Mouse (Mus musculus) hindbrain, embryonic 11.5 days (tissue): ENCODE data around the gene Ddit4. TPM values are rescaled to one million over a fixed set of nuclear protein-coding genes. Genes with fewer than 3 reads are reported as not detected.
"Not testable (repeated sequence)": the region's sequence is repeated elsewhere in the genome, so short reads cannot be mapped to it uniquely, and the experiment has no call there.

Experiments
- ATAC-seq: fragments of 200-750 bp; cut with Nextera tagmentation; 2 replicates; pipeline ENCODE4 v1.8.0; 2017; ENCODE audit warnings: mild to moderate bottlenecking, moderate TSS enrichment, moderate library complexity; ENCODE audit not compliant: low FRiP score
- DNase-seq: peaks from one replicate; pipeline ENCODE4 v3.0.0-alpha.2; 2015; ENCODE audit warnings: low spot score
- H3K27ac ChIP-seq: fragments of 300-500 bp; sonication (generic); 2 replicates; pipeline ENCODE4 v1.5.1; 2014; ENCODE audit warnings: mild to moderate bottlenecking, low read depth, low read length
- H3K27me3 ChIP-seq: fragments of 300-500 bp; sonication (generic); 2 replicates; pipeline ENCODE4 v1.6.1; 2014; ENCODE audit warnings: mild to moderate bottlenecking, low read length, moderate library complexity, mixed read lengths; ENCODE audit not compliant: control insufficient read depth, insufficient read depth
- H3K36me3 ChIP-seq: fragments of 300-500 bp; sonication (generic); 2 replicates; pipeline ENCODE4 v1.6.1; 2014; ENCODE audit warnings: mild to moderate bottlenecking, low read length, moderate library complexity, mixed read lengths; ENCODE audit not compliant: control insufficient read depth, insufficient read depth
- H3K4me1 ChIP-seq: fragments of 300-500 bp; sonication (generic); replicated peaks from 2 replicates; pipeline ENCODE4 v1.6.1; 2014; ENCODE audit warnings: low read length, mixed read lengths; ENCODE audit not compliant: control insufficient read depth, insufficient read depth
- H3K4me2 ChIP-seq: fragments of 300-500 bp; sonication (generic); replicated peaks from 2 replicates; pipeline ENCODE4 v1.6.1; 2014; ENCODE audit warnings: mild to moderate bottlenecking, low read depth, low read length
- H3K4me3 ChIP-seq: fragments of 300-500 bp; sonication (generic); 2 replicates; pipeline ENCODE4 v1.5.1; 2014; ENCODE audit warnings: low read depth, low read length
- H3K9ac ChIP-seq: fragments of 300-500 bp; sonication (generic); 2 replicates; pipeline ENCODE4 v1.6.1; 2014; ENCODE audit warnings: low read depth, low read length
- H3K9me3 ChIP-seq: fragments of 300-500 bp; sonication (generic); 2 replicates; pipeline ENCODE4 v1.6.1; 2016; ENCODE audit warnings: low read length; ENCODE audit not compliant: control insufficient read depth
- WGBS: fragments of 180-500 bp; shearing (Covaris S2); extraction: QIAGEN DNeasy Blood & Tissue Kit; methylation state at CpG from one replicate; pipeline ENCODE4 v1.1.7; 2014; 5-methylcytosine and 5-hydroxymethylcytosine counted together
- polyA plus RNA-seq: library from polyadenylated mRNA; unstranded; fragments of >200 nt; fragmentation: Nextera tagmentation; extraction: Ambion mirVana; gene quantifications from 2 replicates; pipeline ENCODE4 v1.2.1, GENCODE M21; 2014

Ddit4 gene
- polyA plus RNA-seq = 4.6 and 5.5 TPM in 2 replicates

DNA sequence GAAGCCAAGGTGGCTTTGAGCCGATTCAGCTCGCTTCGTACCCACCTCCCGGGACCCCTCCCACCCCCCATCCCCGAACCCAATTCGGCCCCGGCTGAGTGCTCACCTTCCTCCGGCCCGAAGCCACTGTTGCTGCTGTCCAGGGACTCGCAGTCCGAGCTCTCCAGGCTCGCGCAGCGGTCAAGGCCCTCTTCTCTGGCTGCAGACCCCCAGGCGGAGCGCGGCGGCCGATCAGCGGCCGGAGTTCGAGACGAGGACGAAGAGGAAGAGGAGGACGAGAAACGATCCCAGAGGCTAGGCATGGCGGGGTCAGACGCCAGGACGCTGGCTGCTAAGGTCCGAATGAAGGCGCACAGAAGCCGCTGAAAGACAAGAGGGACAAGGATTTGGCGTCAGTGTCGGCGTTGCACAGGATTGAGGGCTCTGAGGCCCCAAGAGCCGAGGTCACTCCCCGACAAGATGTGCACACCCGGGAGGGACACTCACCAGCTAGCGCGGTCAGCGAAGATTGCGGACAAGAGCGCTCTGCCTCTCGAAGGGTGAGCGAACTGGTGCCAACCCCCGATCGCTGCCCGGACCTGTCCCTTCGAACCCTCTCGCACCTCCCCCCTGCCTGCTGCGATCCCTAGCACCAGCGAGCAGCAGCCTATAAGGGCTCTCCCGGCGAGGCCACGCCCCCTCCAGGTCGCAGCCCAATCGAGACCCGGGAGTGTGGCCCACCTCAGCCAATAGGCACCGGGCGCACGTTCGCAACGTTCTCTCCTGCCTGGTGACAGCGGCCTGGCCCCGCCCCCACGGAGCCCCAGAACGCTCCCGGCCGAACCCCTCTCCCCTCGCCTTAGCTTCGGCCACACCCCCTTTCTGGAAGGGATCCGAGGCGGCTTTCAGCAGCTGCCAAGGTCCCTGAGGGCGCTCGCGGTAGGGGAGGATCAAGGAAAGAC lies at the start of gene Ddit4:
Gene Ddit4, minus strand, starts transcription at position 624 of the 941 bp plus-strand sequence.
- no peaks in the 10 kb centered on the region for H3K36me3 ChIP-seq
- peak; percentile 99 for DNase-seq
- ATAC-seq = peak; percentile 96
- peak within 1 kb of the TSS; percentile 95 for H3K27ac ChIP-seq
- under 1% methylated on average over 71 of the region's 76 CpGs for WGBS
- no peaks in the 10 kb centered on the region for H3K27me3 ChIP-seq
- peak within 1 kb of the TSS; percentile 86 for H3K4me2 ChIP-seq
- H3K9me3 ChIP-seq = no peaks in the 10 kb centered on the region
- peak within 1 kb of the TSS; percentile 84 for H3K9ac ChIP-seq
- peak within 1 kb of the TSS; percentile 67 for H3K4me3 ChIP-seq
- no peaks in the 10 kb centered on the region; the same call in 1 of the 2 replicates for H3K4me1 ChIP-seq

DNA sequence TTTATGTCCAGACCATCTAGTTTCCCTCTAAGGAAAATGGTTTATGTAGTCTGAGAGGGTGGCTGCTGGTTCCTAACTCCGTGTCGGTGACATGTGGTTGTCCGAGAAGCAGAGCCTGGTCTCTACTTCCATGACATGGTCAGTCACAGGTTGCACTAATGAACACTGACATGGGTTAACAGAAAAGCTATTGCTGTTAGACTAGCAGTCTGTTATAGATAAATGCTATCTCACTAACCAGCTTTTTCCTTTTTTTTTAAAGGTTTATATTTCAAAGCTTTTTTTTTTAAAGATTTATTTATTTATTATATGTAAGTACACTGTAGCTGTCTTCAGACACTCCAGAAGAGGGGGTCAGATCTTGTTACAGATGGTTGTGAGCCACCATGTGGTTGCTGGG lies 47.4 kb upstream of the Ddit4 start:
- Histone ChIP-seq H3K9ac (no peak overlapping the region), H3K4me1 (0 out of 2 replicates have a peak, but pooled peaks cover 4% of the 10 kb centered on the region), H3K27me3 (no peaks in the 10 kb centered on the region), H3K9me3 (no peaks in the 10 kb centered on the region), H3K4me3 (no peak overlapping the region), H3K36me3 (peaks cover 5% of the 10 kb centered on the region), H3K4me2 (no peak overlapping the region), H3K27ac (no peak overlapping the region)
- no peak for DNase-seq
- 93% methylated on average over 3 of the region's 3 CpGs for WGBS
- ATAC-seq = no peak

DNA sequence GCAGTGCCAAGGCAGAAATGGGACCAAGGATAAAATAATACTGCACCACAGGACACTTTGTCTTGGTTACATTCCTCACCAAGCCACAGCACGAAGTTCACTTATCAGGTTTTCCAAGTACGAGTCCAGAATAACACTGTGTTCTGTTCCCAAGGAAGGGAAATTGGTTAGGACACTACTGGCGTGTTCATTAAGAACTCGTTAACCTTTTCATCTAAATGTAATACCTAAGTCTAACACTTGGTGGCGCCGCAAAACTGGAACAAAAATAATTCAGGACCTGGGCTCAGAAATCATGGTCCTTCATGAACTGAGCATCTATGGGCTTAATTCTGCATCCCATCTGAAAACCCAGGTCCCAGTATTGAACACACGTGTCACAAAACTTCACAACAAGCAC lies 46.0 kb upstream of the Ddit4 start:
- Histone ChIP-seq H3K36me3 (peaks cover 5% of the 10 kb centered on the region), H3K9ac (no peak overlapping the region), H3K27ac (no peak overlapping the region), H3K9me3 (no peaks in the 10 kb centered on the region), H3K4me2 (no peak overlapping the region), H3K27me3 (no peaks in the 10 kb centered on the region), H3K4me3 (no peak overlapping the region), H3K4me1 (0 out of 2 replicates have a peak, but pooled peaks cover 2% of the 10 kb centered on the region)
- DNase-seq = peak; percentile 82
- ATAC-seq = no peak
- WGBS = 25% methylated on average over 7 of the region's 7 CpGs

DNA sequence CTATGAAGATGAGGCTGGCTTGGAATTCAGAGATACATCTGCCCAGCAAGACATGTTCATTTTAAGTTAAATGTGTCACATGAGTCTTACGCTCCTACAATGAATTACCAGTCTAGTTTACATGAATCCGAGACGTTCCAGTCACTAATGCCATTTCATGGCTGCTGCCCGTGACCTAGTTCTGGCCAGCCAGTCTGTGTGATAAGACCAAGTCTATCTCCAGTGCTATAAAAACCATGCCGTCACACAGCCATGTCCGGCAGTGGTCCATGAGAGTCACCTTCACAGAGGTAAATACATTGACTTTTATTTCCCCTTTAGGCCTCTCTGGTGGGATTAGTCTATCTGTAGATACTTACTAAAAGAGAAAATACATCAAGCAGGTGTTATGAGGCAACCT lies 44.3 kb upstream of the Ddit4 start:
- Histone ChIP-seq H3K36me3 (peaks cover 5% of the 10 kb centered on the region), H3K4me1 (no peaks in the 10 kb centered on the region), H3K9me3 (no peaks in the 10 kb centered on the region), H3K9ac (no peak overlapping the region), H3K27me3 (no peaks in the 10 kb centered on the region), H3K4me2 (no peak overlapping the region), H3K27ac (no peak overlapping the region), H3K4me3 (no peak overlapping the region)
- ATAC-seq (no peak), DNase-seq (no peak)
- 96% methylated on average over 6 of the region's 6 CpGs for WGBS

DNA sequence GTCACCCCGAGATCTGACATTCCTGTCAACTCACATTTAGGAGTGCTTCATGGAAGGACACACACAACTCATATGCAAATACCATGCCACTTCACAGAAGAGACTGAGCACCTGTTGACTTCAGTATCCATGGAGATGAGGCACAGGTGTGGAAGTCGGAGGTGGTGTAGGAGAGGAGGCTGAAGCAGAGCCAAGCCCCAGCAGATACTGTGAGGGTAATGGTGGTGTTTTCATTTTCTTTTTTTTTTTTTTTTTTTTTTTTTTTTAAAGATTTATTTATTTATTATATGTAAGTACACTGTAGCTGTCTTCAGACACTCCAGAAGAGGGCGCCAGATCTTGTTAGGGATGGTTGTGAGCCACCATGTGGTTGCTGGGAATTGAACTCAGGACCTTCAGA lies 42.2 kb upstream of the Ddit4 start:
- not testable (repeated sequence) for ATAC-seq, H3K4me2 ChIP-seq, H3K9ac ChIP-seq, H3K4me3 ChIP-seq, H3K36me3 ChIP-seq, DNase-seq, H3K27me3 ChIP-seq, H3K27ac ChIP-seq, H3K9me3 ChIP-seq, H3K4me1 ChIP-seq
- WGBS = 90% methylated on average over 2 of the region's 3 CpGs

DNA sequence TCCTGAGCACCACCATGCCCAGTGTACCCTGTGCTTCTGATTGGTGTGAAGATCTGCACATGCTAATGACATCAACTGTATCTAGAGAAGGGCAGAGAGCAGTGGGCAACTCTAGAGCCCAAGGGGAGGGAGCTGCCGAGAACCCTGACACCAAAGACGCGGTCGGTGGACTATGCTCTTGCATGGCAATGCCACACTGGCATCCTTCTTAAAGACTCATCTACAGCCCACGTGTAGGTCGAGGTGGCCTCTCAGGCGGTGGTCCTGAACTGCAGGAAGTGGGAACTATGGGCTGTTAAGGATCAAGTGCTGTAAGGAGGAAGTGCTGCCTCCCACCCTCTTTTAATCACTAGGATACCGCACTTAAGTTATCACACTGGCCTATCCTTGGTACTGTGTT lies 40.4 kb upstream of the Ddit4 start:
- H3K4me2 ChIP-seq = no peak overlapping the region
- no peaks in the 10 kb centered on the region for H3K9me3 ChIP-seq
- no peaks in the 10 kb centered on the region for H3K4me1 ChIP-seq
- H3K27ac ChIP-seq = no peak overlapping the region
- H3K36me3 ChIP-seq = peaks cover 5% of the 10 kb centered on the region
- no peak for ATAC-seq
- no peaks in the 10 kb centered on the region for H3K27me3 ChIP-seq
- DNase-seq = no peak
- 94% methylated on average over 8 of the region's 8 CpGs for WGBS
- H3K9ac ChIP-seq = no peak overlapping the region
- H3K4me3 ChIP-seq = no peak overlapping the region

DNA sequence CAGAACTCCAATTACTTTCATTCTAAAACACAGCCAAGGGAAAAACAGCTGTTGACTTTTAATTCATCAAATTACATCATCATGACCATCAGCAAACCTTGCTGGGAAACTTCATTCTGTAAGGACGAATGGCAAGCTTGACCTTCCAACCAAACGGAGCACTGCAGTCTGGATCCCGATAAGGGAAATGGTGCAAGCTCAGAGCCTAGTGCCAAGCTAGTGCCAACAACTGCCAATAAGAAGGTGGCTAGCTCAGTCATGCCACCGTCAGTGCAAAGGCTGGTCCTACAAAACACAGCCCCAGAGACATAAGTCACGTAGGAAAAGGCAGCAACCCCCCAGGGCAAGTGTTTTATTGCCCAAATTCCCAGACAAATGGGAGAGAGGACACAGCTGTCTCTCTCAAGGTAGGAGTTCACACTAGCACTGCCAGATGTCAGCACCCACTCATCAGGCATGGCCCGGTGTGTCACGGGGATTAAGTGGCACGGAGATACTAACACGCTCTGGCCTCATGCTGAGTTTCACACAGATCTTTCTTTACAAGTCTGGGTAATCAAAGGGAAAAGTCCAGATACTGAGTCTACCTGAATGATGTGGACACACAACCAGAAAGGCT lies 39.7 kb upstream of the Ddit4 start:
- Histone ChIP-seq H3K9me3 (no peaks in the 10 kb centered on the region), H3K27me3 (no peaks in the 10 kb centered on the region), H3K4me1 (no peaks in the 10 kb centered on the region), H3K4me2 (no peak overlapping the region), H3K36me3 (peaks cover 5% of the 10 kb centered on the region), H3K4me3 (no peak overlapping the region), H3K9ac (no peak overlapping the region), H3K27ac (no peak overlapping the region)
- ATAC-seq (no peak), DNase-seq (no peak)
- 83% methylated on average over 9 of the region's 9 CpGs for WGBS

DNA sequence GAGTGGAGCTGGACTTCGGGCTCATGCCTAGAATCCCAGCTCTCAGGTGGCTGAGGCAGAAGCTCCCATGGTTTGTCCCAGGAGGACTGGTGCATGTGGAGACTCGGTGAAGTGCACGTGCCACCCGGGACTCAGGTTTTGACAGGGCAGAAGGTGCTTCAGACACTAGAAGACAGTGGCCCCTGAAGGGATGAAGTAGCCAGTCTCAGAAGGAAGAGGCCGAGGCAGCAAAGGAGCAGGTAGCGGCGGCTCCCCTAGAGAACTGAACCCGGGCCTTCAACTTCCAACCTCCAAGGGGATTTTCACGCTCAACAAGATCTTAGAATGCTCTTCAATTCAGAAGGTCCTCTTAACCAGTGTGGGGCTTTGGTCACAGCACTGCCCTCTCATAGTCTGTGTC lies 38.8 kb upstream of the Ddit4 start:
- Histone ChIP-seq H3K4me2 (no peak overlapping the region), H3K9ac (no peak overlapping the region), H3K4me1 (no peaks in the 10 kb centered on the region), H3K36me3 (no peaks in the 10 kb centered on the region), H3K27me3 (no peaks in the 10 kb centered on the region), H3K9me3 (no peaks in the 10 kb centered on the region), H3K4me3 (no peak overlapping the region), H3K27ac (no peak overlapping the region)
- 91% methylated on average over 9 of the region's 9 CpGs for WGBS
- DNase-seq (no peak), ATAC-seq (no peak)
